Mouse (Mus musculus): ENCODE data around the gene Itpr1.

Itpr1 gene

DNA sequence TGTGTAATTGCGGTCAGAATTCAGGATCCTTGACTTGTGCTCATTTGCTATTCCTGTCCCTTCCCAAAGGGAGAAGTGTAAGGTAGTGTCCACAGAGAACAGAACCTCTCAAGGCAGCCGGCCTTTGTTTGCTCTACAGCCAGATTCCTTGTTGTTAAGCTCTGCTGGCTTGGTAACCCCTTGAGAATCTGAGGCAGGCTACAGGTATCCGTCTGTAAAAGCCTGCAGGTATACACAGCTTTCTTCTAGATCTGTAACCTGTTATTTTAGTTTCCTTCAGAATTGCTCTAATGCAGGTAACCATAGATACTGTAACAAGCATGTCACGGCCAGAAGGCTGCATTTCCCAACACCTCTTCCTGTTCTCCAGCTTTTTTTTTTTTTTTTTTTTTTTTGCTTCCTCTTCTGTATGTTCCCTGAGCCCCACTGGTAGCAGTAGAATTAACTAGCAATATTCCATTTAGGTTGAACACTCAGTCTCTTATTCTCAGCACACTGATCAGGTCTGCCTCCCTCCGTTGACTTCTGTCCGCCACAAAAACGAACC lies 158.5 kb downstream of the Itpr1 start:
- in situ Hi-C loops (cut with MboI, MseI): loop anchor here (10.0 kb wide), 1 partner anchor 277 kb away; no protein-coding TSS in a partner anchor

DNA sequence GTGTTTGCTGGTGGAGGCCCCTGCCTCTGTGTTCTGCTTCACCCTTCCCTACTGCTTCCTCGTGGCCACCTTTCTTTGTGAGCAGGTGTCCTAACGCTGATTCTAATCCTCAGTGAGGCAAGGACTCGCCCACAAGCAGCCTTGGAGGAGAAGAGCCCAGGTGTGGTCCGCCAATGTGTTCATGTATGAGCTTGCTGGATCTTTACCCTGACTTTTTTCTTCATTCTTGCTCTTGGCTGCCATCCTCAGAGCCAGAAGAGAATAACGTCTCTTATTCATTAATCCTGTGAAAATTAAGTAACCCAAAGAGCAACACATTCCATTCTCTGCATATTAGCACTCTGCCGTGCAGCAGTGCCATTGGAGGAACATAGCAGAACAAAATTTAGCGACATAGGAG lies 161.1 kb downstream of the Itpr1 start:
- in situ Hi-C loops (cut with MboI, MseI): loop anchor here (10.0 kb wide), 1 partner anchor 279 kb away; no protein-coding TSS in a partner anchor

DNA sequence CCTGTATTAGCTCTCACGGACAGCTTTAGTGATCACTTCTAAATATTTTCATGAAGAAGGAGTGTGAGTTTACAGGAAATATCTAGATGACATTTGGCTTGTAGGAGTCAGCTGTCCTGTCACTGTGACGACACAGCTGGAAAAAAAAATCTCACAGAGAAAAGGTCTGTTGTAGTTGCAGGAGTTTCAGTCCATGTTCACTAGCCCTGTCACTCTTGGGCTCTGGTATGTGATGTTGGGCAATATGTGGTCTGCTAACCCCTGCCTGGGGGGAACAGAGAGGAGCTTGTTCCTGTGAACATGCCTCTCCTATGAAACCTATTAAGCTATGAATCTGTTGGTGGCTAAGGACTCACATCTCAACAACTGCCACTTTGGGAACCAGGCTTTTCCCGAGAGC lies 166.1 kb downstream of the Itpr1 start:
- in situ Hi-C loops (cut with MboI, MseI): loop anchor here (10.0 kb wide), 1 partner anchor 284 kb away; no protein-coding TSS in a partner anchor

DNA sequence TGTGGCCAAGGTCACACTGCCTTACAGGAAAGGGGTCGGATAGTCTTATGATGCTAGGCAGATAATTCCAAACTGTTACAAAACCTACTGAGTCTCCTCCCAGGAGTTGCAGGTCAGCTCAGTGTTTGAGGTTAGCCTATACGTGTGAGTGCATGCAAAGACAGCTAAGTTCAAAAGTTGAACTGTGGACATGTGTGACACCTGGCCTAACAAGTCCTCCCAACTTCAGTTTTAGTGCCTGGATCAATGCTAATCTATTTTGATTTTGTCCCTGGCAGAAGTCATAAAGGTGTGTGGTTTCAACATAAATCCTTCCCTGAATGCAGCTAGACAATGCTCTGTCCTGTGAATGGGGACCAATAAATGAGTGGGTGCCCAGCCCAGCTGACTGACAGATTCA lies 167.3 kb downstream of the Itpr1 start:
- in situ Hi-C loops (cut with MboI, MseI): no loop called here

DNA sequence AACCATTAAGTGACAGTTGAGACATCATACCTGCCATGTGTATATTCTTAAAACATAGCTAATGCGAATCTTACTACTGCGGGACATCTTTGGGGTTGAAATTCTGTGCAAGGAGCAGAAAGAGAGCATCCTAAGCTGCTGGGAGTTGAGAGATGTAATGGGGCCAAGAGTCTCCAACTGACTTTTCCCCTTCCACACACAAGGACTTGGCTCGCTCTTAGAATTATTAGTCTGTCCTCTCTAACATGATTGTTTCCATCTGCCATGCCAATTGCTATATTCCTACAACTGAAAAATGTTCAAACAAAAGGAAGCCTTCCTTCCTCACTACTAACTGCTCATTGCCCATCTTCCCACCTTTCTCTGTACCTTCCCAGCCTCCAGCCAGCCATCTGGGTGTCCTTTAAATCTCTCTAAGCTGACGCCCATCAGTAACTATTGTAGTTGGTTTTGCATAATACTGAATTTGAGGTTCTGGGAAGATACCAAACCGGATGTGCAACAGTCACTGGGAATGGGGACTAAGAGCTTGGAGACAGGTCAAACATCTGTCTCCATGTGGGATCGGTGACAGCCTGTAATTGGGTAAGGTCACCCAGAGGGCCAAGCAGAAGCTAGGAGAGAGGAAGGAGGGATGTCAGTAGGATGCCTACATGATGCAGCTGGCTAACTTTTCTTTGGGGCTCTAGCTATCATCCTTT lies 177.9 kb downstream of the Itpr1 start:
- in situ Hi-C loops (cut with MboI, MseI): no loop called here

DNA sequence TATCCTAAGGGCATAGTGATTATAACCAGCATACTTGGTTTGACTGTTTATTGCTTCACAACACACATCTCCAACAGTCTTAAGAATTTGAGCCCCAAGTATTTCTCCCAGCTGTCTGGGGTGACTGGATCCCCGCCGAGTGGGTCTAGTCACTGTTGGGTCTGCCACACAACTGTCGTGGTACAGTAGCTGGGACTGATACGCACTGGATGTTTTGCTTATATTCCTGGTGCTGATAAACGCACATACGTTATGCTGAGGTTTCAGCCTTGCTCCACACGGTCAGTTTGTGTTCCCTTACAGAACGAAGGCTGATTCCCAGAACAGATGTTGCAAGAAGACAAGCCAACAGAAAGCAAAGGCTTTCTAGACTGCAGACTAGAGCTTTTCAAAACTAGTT lies 180.2 kb downstream of the Itpr1 start:
- in situ Hi-C loops (cut with MboI, MseI): no loop called here

DNA sequence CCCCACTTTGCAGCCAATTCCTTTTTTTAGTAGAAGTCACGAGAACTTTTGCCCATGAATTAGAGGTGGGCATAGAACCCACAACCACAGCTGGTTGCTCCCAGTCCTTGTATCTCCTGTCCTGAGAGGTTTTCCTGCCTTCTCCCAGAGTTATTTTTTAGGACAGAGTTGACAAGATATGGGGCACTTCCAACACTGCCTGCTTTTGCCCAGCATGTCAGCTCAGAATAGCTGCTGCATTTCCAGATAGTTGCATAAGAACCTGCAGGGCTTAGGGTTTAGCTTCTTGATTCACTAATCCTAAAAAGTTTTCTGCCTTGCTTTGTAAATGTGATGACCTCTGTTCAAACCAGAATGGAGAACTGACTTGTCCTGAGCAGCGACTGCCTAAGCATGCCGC lies 185.1 kb downstream of the Itpr1 start:
- in situ Hi-C loops (cut with MboI, MseI): loop anchor here (5.0 kb wide), 1 partner anchor 301 kb away; no protein-coding TSS in a partner anchor

DNA sequence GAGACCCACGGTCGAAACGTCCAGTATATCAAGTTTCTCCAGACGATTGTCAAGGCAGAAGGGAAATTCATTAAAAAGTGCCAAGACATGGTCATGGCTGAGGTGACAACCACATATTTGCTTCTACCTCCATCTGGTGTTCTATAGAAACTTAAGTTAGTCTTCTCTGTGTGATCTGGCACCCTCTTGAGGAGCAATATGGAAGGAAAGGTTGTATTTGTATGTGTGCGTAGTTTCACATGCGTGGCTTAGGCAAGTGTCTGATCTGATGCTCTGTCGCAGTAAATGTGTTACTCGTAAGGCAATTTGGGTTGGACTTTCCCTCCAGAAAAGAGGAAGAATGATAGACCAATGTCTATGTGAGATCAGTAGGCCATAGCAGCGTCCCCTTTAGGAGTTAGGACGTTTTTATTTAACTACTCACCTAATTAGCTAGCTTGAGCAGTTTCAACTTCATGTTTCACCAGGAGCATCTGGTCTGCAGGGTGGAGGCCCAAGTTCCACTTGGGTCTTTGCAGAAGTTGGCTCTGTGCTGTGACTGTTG lies 188.6 kb downstream of the Itpr1 start:
- in situ Hi-C loops (cut with MboI, MseI): no loop called here

DNA sequence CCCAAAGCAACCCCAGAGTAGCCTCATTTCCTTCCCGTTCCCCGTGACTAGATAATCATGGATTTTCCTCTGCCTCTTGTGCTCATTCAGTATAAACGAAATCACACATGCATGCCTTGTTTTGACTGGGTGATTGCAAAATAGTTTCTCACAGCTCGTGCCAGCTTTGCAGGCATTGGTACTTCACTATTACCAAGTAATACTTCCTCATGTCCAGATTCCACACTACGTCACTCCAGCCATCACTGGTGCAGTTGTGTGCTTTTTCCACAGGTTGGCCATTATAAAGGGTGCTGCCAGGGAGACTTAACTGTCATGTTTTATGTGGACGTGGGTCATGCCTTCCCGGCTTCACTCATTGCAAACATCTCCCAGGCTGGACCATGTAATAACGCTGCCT lies 191.8 kb downstream of the Itpr1 start:
- in situ Hi-C loops (cut with MboI, MseI): no loop called here

DNA sequence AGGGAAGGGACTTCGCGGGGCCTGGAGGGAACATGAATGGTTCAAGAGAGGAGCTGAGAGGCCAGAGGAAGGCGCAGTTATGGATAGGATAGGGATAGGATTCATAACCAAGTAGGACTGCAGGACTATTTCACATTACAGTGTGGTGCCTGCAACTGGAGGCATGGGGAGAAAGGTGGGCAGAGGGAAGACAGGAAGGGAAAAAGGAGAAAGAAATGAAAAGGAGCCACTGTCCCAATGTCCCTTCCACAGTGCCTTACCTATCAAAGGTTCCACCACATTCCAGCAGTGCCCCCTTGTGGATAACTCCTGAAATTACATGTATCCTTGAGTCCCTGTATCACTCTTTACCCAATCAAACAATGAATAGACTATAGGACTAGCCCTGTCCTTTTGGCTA lies 195.2 kb downstream of the Itpr1 start:
- in situ Hi-C loops (cut with MboI, MseI): no loop called here

DNA sequence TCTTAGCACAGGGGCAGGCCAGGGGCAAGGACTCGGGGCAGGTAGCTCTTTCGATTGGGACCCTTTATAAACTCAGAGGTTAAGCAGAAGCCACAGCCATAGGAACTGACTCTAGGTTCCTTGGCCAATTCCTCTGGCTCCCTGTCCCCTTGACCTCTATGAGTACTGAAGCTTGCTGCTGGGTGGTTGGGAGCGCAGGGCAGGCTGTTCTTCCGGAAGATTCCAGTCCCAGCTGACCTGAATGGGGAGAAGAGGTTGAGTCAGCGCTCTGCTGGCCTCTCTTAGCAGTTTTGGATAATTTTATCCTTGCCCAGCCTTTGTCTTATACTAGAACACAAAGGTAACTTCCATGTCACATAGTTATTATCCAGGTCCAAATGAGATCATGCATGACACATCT lies 195.8 kb downstream of the Itpr1 start:
- in situ Hi-C loops (cut with MboI, MseI): no loop called here

DNA sequence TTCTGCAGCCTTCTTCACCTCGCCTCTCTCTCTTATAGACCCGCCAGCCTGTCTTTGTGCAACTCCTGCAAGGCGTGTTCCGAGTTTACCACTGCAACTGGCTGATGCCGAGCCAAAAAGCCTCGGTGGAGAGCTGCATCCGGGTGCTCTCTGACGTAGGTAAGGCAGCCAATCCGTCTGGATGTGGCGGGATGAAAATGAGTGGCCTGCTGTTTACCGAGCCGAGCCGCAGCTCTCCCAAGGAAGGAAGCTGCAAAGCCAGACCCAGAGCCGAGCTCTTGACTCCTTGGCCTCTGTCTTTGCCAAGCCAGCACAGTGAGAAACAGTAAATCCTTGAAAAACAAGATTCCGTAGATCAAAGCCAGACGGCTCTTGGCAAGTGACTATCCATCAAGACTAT lies 197.9 kb downstream of the Itpr1 start:
- in situ Hi-C loops (cut with MboI, MseI): no loop called here

DNA sequence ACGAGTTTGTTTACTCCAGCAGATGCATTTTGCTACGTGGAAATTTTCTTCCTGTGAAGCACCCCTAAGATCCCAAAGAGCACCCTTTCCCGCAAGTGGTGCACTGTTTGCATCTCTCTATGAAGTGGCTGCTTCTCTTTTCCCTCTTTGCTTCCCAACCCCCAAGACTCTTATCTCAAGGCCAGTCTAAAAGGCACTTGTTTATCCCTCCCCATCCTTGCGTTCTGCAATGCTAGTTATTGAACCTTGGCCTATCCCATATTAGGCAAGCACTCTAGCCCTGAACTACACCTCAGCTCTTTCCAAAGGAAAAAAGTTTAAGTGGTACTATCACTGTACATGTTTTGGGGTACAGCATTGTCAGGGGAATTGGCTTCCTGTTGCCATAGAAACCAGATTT lies 198.3 kb downstream of the Itpr1 start:
- in situ Hi-C loops (cut with MboI, MseI): no loop called here

DNA sequence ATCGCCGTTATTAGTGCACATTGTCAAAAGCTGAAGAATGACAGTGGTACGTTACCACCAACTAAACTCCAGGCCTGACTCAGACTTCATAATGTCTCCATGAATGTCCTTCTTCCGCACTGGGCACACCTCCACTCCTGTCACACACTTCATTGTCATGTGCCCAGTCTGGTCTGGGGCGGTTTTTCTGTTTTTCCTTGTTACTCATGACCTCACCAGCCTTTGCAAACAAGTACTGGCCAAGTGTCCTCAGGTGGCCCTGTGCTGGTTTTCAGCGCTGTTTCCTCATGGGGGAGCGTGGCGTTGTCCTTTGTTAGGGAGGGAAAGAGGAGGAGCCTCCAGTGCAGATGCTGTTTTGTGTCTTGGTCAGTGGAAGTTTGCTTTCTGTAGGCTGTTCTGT lies 200.1 kb downstream of the Itpr1 start:
- in situ Hi-C loops (cut with MboI, MseI): no loop called here

DNA sequence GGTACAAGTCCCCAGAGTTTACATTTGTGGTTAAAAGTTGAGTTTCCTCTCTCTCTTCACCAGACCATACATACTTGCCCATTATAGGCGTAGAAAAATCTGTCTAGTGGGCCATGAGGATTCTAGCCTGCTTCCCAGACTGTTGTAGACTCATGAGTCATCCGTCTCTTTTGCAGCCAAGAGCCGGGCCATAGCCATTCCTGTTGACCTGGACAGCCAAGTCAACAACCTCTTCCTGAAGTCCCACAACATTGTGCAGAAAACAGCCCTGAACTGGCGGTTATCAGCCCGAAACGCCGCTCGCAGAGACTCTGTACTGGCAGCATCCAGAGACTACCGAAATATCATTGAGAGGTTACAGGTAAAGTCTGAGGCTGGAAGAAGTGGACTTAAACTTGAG lies 200.7 kb downstream of the Itpr1 start:
- in situ Hi-C loops (cut with MboI, MseI): no loop called here

DNA sequence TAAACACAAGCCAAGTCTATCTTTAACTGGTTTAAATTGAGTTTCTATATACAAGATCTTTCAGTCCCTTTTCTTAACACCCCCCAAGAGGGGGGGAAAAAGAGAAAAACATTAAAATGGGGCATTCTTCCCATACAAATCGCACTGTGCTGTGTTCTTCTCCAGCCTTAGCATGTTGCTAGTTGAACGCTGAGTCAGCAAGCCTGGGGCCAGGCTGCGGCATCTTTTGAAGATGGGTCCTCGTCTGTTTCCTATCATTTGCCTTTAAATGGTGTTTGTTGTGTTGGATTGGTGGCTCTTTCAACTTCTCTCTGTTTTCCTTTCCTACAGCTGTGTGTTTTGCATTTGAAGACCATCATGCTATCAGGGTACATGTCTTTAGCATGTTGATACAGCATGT lies 203.0 kb downstream of the Itpr1 start:
- in situ Hi-C loops (cut with MboI, MseI): loop anchor here (5.0 kb wide), 1 partner anchor 321 kb away; no protein-coding TSS in a partner anchor

DNA sequence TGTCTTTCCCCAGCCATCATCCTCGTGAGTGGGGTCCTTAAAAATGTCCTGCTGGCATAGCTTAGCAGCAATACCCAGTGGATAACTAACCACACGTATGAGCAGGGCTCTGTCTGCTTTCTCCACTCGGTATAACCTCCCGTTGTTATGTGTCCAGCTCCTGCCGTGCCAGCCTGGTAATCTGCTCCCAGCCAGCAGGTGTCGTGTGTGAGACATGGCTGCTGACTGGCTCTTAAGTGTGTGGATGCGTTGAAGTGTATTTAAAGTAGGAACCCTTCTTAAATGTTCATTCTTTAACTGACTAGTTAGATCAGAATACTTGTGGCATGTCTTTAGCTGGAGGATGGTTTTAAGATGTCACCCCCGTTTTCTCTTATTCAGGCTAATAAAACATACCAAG lies 204.6 kb downstream of the Itpr1 start:
- in situ Hi-C loops (cut with MboI, MseI): loop anchor here (5.0 kb wide), 1 partner anchor 320 kb away; no protein-coding TSS in a partner anchor

DNA sequence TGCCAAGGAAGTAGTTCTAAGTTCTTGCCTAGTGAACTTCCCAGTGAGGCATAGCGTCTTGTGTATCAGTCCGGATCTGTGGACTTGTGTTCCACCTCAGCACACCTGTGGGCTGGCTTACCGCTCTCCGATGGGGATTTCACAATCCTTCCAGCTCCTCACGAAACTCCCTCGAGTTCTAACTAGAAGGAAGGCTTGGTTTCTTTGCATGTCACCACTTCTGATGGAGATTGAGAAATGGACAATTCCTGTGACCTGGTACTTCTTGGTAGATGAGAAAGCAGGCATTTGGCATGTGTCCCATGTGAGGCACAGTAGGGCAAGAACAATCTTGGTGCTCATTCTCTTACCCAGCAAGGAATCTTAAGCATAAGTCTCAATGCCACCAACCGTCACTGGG lies 205.3 kb downstream of the Itpr1 start:
- in situ Hi-C loops (cut with MboI, MseI): loop anchor here (5.0 kb wide), 1 partner anchor 319 kb away; no protein-coding TSS in a partner anchor

DNA sequence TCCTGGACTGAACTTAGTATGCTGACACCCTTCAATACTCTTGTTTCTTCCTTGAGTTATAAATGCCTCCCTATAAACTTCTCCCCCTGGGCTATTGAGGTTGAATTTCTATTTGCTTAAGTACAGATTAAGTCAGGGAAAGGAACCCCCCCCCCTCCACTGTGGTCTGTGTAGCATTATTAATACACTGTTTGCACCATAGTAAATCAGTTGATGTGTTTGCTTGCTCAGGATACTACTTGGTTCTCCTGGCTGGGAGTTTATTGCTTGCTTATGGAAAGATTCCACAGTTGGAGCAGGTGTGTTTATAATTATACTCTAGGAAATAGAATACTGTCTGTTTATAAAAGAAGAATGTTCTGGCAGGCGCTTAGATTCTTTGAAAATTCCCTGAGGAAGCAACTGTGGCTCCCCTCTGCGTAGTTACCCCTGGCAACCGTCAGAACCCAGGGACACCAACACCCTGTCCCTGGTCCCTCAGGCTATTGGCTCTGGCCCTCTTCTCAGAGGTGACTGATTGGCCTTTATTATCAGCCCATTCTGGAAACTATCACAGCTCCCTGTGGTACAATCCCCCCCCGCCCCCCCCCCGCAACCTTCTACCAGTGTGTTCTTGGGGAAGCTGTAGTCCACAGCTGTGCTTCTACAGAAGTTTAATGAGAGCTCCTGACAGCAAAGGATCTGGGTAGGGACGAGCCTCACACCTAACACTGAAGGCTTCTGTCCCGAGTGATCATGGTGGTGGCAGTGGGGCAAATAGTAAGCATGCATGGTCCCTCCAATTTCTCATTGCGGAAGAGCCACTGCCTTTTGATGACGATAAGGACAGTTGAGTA lies 212.1 kb downstream of the Itpr1 start:
- in situ Hi-C loops (cut with MboI, MseI): no loop called here

DNA sequence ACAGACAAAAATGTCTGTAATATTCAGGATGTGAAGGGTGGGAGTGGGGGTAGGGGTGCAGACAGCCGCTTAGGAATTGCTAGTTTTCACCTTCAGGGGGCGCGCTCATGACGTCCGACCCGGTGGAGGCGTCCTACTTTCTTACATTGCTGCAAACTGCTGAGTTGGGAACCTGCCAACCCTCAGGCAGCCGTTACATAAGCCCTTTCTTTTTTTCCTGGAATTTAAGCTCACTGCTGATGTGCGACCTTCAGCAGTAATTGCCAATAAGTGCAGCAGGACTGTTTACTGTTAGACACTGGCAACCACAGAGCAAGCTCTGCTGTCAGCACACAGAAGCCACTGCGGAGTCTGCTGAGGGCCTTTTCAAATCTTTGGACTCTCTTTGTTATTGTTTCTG lies 213.9 kb downstream of the Itpr1 start:
- in situ Hi-C loops (cut with MboI, MseI): no loop called here

DNA sequence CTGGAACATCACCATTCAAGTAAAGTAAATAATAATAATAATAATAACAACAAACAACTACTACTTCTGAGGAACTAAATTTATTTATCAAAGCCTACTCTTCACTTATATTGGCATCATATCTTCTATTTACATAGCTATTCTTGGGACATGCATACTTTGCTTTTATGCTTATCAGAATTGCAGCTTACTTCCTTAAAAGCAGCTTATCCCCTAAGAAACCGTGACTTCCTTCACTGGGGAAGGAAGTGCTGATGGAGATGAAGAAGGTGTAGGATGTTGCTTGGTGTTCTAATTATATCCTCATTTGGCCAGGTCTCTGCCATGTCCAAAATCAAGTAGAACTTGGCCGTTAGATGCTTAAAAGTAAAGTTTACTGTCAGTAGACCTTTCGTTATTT lies 215.5 kb downstream of the Itpr1 start:
- in situ Hi-C loops (cut with MboI, MseI): no loop called here

DNA sequence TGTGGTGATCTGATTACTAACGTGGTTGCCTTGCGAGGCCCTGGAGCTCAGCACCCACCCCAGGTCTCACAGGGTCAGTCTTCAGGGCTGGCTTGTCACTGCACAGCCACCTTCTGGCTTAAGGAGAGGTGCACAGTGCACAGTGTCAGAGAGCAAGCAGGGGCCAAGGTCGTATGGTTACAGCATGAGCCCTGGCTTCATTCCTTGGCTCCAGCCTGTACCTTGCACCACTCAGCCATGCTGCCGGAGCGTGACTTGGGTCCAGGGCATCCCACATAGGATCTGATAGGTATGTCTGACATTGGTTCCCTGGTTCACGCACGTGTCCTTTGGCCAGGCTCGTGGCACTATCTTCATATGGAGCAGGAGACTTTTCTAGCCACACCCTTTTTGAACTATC lies 217.1 kb downstream of the Itpr1 start:
- in situ Hi-C loops (cut with MboI, MseI): no loop called here
